Mouse (Mus musculus): ENCODE measurements around the gene Gm20431.

- TF ChIP-seq CTCF (IDR thresholded peaks at IDR 0.05) (peak; percentile 57), EP300 (IDR thresholded peaks at IDR 0.05) (no peak)
Observed at GRCm38 (mm10) chr2:167646411-167646810, 14.9 kb downstream of the Gm20431 start.
